Mouse (Mus musculus): ENCODE results near the gene Cobl.

The Cobl gene

GRCm38 (mm10) chr11:12464181-12465162 is at the start of gene Cobl:
Gene Cobl, minus strand, starts transcription at chr11:12464960.
- peak in 1 of 2 experiments; percentile 17 for DNase-seq (ENCODE audit: low spot score in 2 of 2)

GRCm38 (mm10) chr11:12513796-12514195 is 49.0 kb upstream of the Cobl start:
- no peak for DNase-seq (ENCODE audit: low spot score in 2 of 2)

- DNase-seq (ENCODE audit: low spot score in 2 of 2) = no peak
These were observed 41.7 kb upstream of the Cobl start for GRCm38 (mm10) chr11:12506371-12506890.

GRCm38 (mm10) chr11:12503756-12504155 is 39.0 kb upstream of the Cobl start:
- DNase-seq (ENCODE audit: low spot score in 2 of 2) = no peak

- DNase-seq (ENCODE audit: low spot score in 2 of 2) = no peak
These were observed 37.0 kb upstream of the Cobl start for GRCm38 (mm10) chr11:12501721-12502120.

GRCm38 (mm10) chr11:12493791-12494190 is 29.0 kb upstream of the Cobl start:
- DNase-seq (ENCODE audit: low spot score in 2 of 2) = no peak

- no peak for DNase-seq (ENCODE audit: low spot score in 2 of 2)
These were observed 15.2 kb upstream of the Cobl start for GRCm38 (mm10) chr11:12479856-12480403.

- DNase-seq (ENCODE audit: low spot score in 2 of 2) = no peak
These were observed 9.7 kb upstream of the Cobl start for GRCm38 (mm10) chr11:12474299-12474935.

GRCm38 (mm10) chr11:12473625-12474298 is 9.0 kb upstream of the Cobl start:
- no peak for DNase-seq (ENCODE audit: low spot score in 2 of 2)

- DNase-seq (ENCODE audit: low spot score in 2 of 2) = no peak
These were observed 4.9 kb upstream of the Cobl start for GRCm38 (mm10) chr11:12469638-12470037.

GRCm38 (mm10) chr11:12468661-12469060 is 3.9 kb upstream of the Cobl start:
- DNase-seq (ENCODE audit: low spot score in 2 of 2) = no peak

GRCm38 (mm10) chr11:12467836-12468235 is 3.1 kb upstream of the Cobl start:
- no peak for DNase-seq (ENCODE audit: low spot score in 2 of 2)

- DNase-seq (ENCODE audit: low spot score in 2 of 2) = no peak
These were observed 2.5 kb upstream of the Cobl start for GRCm38 (mm10) chr11:12467217-12467616.

- DNase-seq (ENCODE audit: low spot score in 2 of 2) = no peak
These were observed 1.8 kb upstream of the Cobl start for GRCm38 (mm10) chr11:12466606-12467005.

GRCm38 (mm10) chr11:12465229-12465628 is 469 bp upstream of the Cobl start:
- DNase-seq (ENCODE audit: low spot score in 2 of 2) = no peak

- DNase-seq (ENCODE audit: low spot score in 2 of 2) = no peak
These were observed 1.1 kb downstream of the Cobl start for GRCm38 (mm10) chr11:12463615-12464170.

GRCm38 (mm10) chr11:12459781-12460581 is 4.8 kb downstream of the Cobl start:
- no peak for DNase-seq (ENCODE audit: low spot score in 2 of 2)

- no peak for DNase-seq (ENCODE audit: low spot score in 2 of 2)
These were observed 5.9 kb downstream of the Cobl start for GRCm38 (mm10) chr11:12458814-12459213.

- no peak for DNase-seq (ENCODE audit: low spot score in 2 of 2)
These were observed 6.4 kb downstream of the Cobl start for GRCm38 (mm10) chr11:12458392-12458791.

GRCm38 (mm10) chr11:12448101-12448500 is 16.7 kb downstream of the Cobl start:
- no peak for DNase-seq (ENCODE audit: low spot score in 2 of 2)

GRCm38 (mm10) chr11:12445222-12445621 is 19.5 kb downstream of the Cobl start:
- DNase-seq (ENCODE audit: low spot score in 2 of 2) = no peak
